ENCODE assay signal across 9 mouse cellular contexts in genomic region chr6:120039256-120039563, GRCm38 (mm10). TPM values are rescaled to one million over a fixed set of nuclear protein-coding genes. Genes with fewer than 3 reads are reported as not detected.
DNase-seq lines count a peak whose midpoint lies in the region; ATAC-seq and TF ChIP-seq lines count a peak whose summit lies in the region.
"Had no signal": no experiment of that assay in that cellular context is flagged by ENCODE, and none has a peak within 500 bp of the region (broad histone marks: within the 10 kb centered on the region; RNA-seq: fewer than 3 reads in every experiment).

No protein-coding gene starts in this region.

- TF ChIP-seq CTCF in bone marrow macrophage, adult 2 months (IDR thresholded peaks at IDR 0.05; ENCODE audit: low read depth, low read length), result no peak

- WGBS in forebrain, embryonic 12.5 days, result 0% methylated on average over 9 of the region's 9 CpGs
- WGBS in hindbrain, embryonic 14.5 days, result under 1% methylated on average over 9 of the region's 9 CpGs
- under 1% methylated on average over 9 of the region's 9 CpGs for WGBS in liver, embryonic 12.5 days (ENCODE audit: insufficient replicate concordance)
- WGBS in neural tube, embryonic 11.5 days, result under 1% methylated on average over 9 of the region's 9 CpGs

- peak overlapping the region; percentile 39 for H3K9ac ChIP-seq in forebrain, embryonic 12.5 days
- peak overlapping the region; percentile 47 for H3K9ac ChIP-seq in hindbrain, embryonic 14.5 days
- H3K9ac ChIP-seq in liver, embryonic 12.5 days, result peak overlapping the region; percentile 75
- peak overlapping the region; percentile 39; the same call in 1 of the 2 replicates for H3K9ac ChIP-seq in neural tube, embryonic 11.5 days (ENCODE audit: low read length)

- no peak for ATAC-seq in forebrain, embryonic 12.5 days (ENCODE audit: low FRiP score)
- no peak for ATAC-seq in hindbrain, embryonic 14.5 days (ENCODE audit: low FRiP score)
- no peak for ATAC-seq in liver, embryonic 12.5 days
- no peak for ATAC-seq in neural tube, embryonic 11.5 days (ENCODE audit: insufficient read depth, low FRiP score, low TSS enrichment)
- no peak for ATAC-seq in monocyte, adult 5-6 weeks (replicated peaks; ENCODE audit: insufficient number of reproducible peaks, low FRiP score, low TSS enrichment, poor library complexity, severe bottlenecking)

- peak; percentile 14 for DNase-seq in ovary, postnatal 14 days (ENCODE audit: low spot score)
- DNase-seq in ovary, adult 18-20 months (ENCODE audit: low spot score), result no peak
- no peak for DNase-seq in hindbrain, embryonic 14.5 days (ENCODE audit: low spot score)
- DNase-seq in neural tube, embryonic 11.5 days (ENCODE audit: low spot score), result peak; percentile 51

- H3K27ac ChIP-seq in bone marrow macrophage, adult 2 months (ENCODE audit: insufficient read depth, low read depth, low read length), result peak overlapping the region; percentile 80
- peak overlapping the region; percentile 80 for H3K27ac ChIP-seq in forebrain, embryonic 12.5 days
- H3K27ac ChIP-seq in hindbrain, embryonic 14.5 days, result peak overlapping the region; percentile 66
- H3K27ac ChIP-seq in liver, embryonic 12.5 days, result peak overlapping the region; percentile 95
- H3K27ac ChIP-seq in neural tube, embryonic 11.5 days (ENCODE audit: low read depth, low read length), result no peak overlapping the region

- H3K36me3 ChIP-seq in forebrain, embryonic 12.5 days (replicated peaks), result no peaks in the 10 kb centered on the region
- H3K36me3 ChIP-seq in hindbrain, embryonic 14.5 days (replicated peaks; ENCODE audit: control insufficient read depth, insufficient read depth), result no peaks in the 10 kb centered on the region
- peaks cover 13% of the 10 kb centered on the region for H3K36me3 ChIP-seq in liver, embryonic 12.5 days
- no peaks in the 10 kb centered on the region for H3K36me3 ChIP-seq in neural tube, embryonic 11.5 days (ENCODE audit: control insufficient read depth, insufficient read depth, low read length)

- H3K9me3 ChIP-seq in forebrain, embryonic 12.5 days, result no peaks in the 10 kb centered on the region
- H3K9me3 ChIP-seq in hindbrain, embryonic 14.5 days (ENCODE audit: control insufficient read depth, low read length), result no peaks in the 10 kb centered on the region
- no peaks in the 10 kb centered on the region for H3K9me3 ChIP-seq in liver, embryonic 12.5 days (replicated peaks)
- H3K9me3 ChIP-seq in neural tube, embryonic 11.5 days (ENCODE audit: control insufficient read depth, low read length), result no peaks in the 10 kb centered on the region

- H3K27me3 ChIP-seq in forebrain, embryonic 12.5 days, result no peaks in the 10 kb centered on the region
- no peaks in the 10 kb centered on the region for H3K27me3 ChIP-seq in hindbrain, embryonic 14.5 days (ENCODE audit: control insufficient read depth, insufficient read depth, low read length)
- H3K27me3 ChIP-seq in liver, embryonic 12.5 days (replicated peaks), result no peaks in the 10 kb centered on the region
- H3K27me3 ChIP-seq in neural tube, embryonic 11.5 days (ENCODE audit: control insufficient read depth, insufficient read depth, low read length), result no peaks in the 10 kb centered on the region

- peak overlapping the region; percentile 81 for H3K4me3 ChIP-seq in bone marrow macrophage, adult 2 months (ENCODE audit: insufficient read depth, low read length)
- H3K4me3 ChIP-seq in forebrain, embryonic 12.5 days (replicated peaks), result peak overlapping the region; percentile 94
- peak overlapping the region; percentile 93 for H3K4me3 ChIP-seq in hindbrain, embryonic 14.5 days (replicated peaks; ENCODE audit: low read length)
- H3K4me3 ChIP-seq in liver, embryonic 12.5 days, result peak overlapping the region; percentile 84
- peak overlapping the region; percentile 93 for H3K4me3 ChIP-seq in neural tube, embryonic 11.5 days (ENCODE audit: low read depth, low read length)

- peaks cover 19% of the 10 kb centered on the region for H3K4me1 ChIP-seq in bone marrow macrophage, adult 2 months (ENCODE audit: control insufficient read depth, insufficient read depth, low read length)
- H3K4me1 ChIP-seq in forebrain, embryonic 12.5 days, result peaks cover 22% of the 10 kb centered on the region
- H3K4me1 ChIP-seq in hindbrain, embryonic 14.5 days (replicated peaks; ENCODE audit: control insufficient read depth, insufficient read depth, low read length), result peaks cover 18% of the 10 kb centered on the region
- H3K4me1 ChIP-seq in liver, embryonic 12.5 days, result peaks cover 21% of the 10 kb centered on the region
- peaks cover 11% of the 10 kb centered on the region for H3K4me1 ChIP-seq in neural tube, embryonic 11.5 days (ENCODE audit: control insufficient read depth, insufficient read depth, low read length)

- H3K4me2 ChIP-seq in forebrain, embryonic 12.5 days, result peak overlapping the region; percentile 80
- peak overlapping the region; percentile 78 for H3K4me2 ChIP-seq in hindbrain, embryonic 14.5 days (replicated peaks)
- peak overlapping the region; percentile 78 for H3K4me2 ChIP-seq in liver, embryonic 12.5 days
- H3K4me2 ChIP-seq in neural tube, embryonic 11.5 days (ENCODE audit: low read depth), result peak overlapping the region; percentile 76

- no peak for TF ChIP-seq POLR2A in bone marrow macrophage, adult 2 months (IDR thresholded peaks at IDR 0.05; ENCODE audit: borderline replicate concordance, low read depth, low read length)

RNA-seq across cellular contexts. Expression of gene Wnk1, which starts 0.7 kb away (rescaled TPM):
- polyA plus RNA-seq in bone marrow macrophage, adult 2 months (2012; ENCODE audit: insufficient read depth, insufficient read length, missing spikeins), result 336 and 345 TPM in 2 replicates
- 65.5 and 77.6 TPM in 2 replicates for polyA plus RNA-seq in forebrain, embryonic 12.5 days (2016; fragmentation: Nextera tagmentation; extraction: Ambion mirVana)
- 48.4 and 59.1 TPM in 2 replicates for polyA plus RNA-seq in hindbrain, embryonic 14.5 days (2014; fragmentation: Nextera tagmentation; extraction: Ambion mirVana)
- 31.3 and 36.5 TPM in 2 replicates for polyA plus RNA-seq in liver, embryonic 12.5 days (2016; fragmentation: Nextera tagmentation; extraction: Ambion mirVana)
- polyA plus RNA-seq in neural tube, embryonic 11.5 days (2014; fragmentation: Nextera tagmentation; extraction: Ambion mirVana), result 56.3 and 59.1 TPM in 2 replicates
- 167 to 382 TPM (median 211 TPM) in 3 replicates for total RNA-seq in monocyte, adult 5-6 weeks (2017)

RNA-seq across cellular contexts. Expression of gene Ninj2, which starts 53.9 kb away (rescaled TPM):
- not detected in 2 replicates for polyA plus RNA-seq in bone marrow macrophage, adult 2 months (2012; ENCODE audit: insufficient read depth, insufficient read length, missing spikeins)
- not detected in 2 replicates for polyA plus RNA-seq in forebrain, embryonic 12.5 days (2016; fragmentation: Nextera tagmentation; extraction: Ambion mirVana)
- not detected in 2 replicates for polyA plus RNA-seq in hindbrain, embryonic 14.5 days (2014; fragmentation: Nextera tagmentation; extraction: Ambion mirVana)
- polyA plus RNA-seq in liver, embryonic 12.5 days (2016; fragmentation: Nextera tagmentation; extraction: Ambion mirVana), result not detected in 2 replicates
- not detected in 2 replicates for polyA plus RNA-seq in neural tube, embryonic 11.5 days (2014; fragmentation: Nextera tagmentation; extraction: Ambion mirVana)
- 1.4 TPM in 1 of 3 replicates, not detected in the others for total RNA-seq in monocyte, adult 5-6 weeks (2017)
- total RNA-seq: adrenal gland, adult 18-20 months had no signal

Comparison
In these comparisons a context has a peak if more than half of its experiments do, and no peak if none do; other contexts are left out.
1. DNase-seq: peak in ovary, postnatal 14 days (single experiment) and neural tube, embryonic 11.5 days (single experiment); none in ovary, adult 18-20 months (single experiment) and hindbrain, embryonic 14.5 days (single experiment).
2. Peak in every context shown above with its lines, with median percentiles within 50 percentile points of each other: H3K4me3 ChIP-seq, H3K4me2 ChIP-seq and H3K9ac ChIP-seq.